Mouse (Mus musculus) kidney, adult 2 months (tissue): ENCODE results near the gene Nptn.
"Not testable (repeated sequence)": the region's sequence is repeated elsewhere in the genome, so short reads cannot be mapped to it uniquely, and the experiment has no call there.

Experiments
- CTCF ChIP-seq: fragments of 200-500 bp; conservative IDR thresholded peaks from 2 replicates; pipeline ENCODE4 v1.5.1; 2011; ENCODE audit warnings: low read depth, mild to moderate bottlenecking, control low read depth, low read length, moderate library complexity, mixed read lengths; ENCODE audit not compliant: insufficient read depth, insufficient read length
- POLR2A ChIP-seq: fragments of 200-500 bp; IDR thresholded peaks from one replicate; pipeline ENCODE4 v1.6.1; 2011; ENCODE audit warnings: low read depth, low read length, control low read depth

DNA sequence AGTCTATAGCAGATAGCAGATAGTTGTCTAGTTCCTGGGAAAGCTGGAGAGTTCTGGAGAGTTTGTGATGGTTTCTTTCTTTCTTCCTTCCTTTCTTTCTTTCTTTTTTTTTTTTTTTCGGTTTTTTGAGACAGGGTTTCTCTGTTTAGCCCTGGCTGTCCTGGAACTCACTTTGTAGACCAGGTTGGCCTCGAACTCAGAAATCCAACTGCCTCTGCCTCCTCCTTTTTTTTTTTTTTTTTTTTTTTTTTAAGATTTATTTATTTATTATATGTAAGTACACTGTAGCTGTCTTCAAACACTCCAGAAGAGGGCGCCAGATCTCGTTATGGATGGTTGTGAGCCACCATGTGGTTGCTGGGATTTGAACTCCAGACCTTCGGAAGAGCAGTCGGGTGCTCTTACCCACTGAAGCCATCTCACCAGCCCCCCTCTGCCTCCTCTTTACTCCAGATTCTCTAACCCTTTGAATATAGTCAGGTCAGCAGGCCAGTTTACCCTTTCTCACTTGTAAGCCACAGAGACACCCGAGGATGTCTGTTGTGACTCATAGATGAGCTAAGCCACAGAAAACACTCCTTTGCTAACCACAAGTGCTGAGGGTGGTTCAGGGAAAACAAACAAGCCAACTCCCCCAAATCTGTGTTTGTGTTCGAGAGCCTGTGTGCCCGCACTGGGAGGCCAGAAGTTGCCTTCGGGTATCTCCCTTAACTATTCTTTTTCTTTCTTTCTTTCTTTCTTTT, 1.4 kb upstream of the Nptn start:
- TF ChIP-seq POLR2A, CTCF: not testable (repeated sequence)
